Mouse (Mus musculus) liver, embryonic 14.5 days (tissue): ENCODE measurements around the gene Pde8b.

Source experiments
- CTCF ChIP-seq: IDR thresholded peaks from 2 replicates; pipeline ENCODE4 v1.5.1; 2016; ENCODE audit warnings: antibody characterized with exemption, low read depth, control low read depth
- EP300 ChIP-seq: IDR thresholded peaks from 2 replicates; pipeline ENCODE4 v1.6.1; 2016; ENCODE audit warnings: antibody characterized with exemption, low read depth

DNA sequence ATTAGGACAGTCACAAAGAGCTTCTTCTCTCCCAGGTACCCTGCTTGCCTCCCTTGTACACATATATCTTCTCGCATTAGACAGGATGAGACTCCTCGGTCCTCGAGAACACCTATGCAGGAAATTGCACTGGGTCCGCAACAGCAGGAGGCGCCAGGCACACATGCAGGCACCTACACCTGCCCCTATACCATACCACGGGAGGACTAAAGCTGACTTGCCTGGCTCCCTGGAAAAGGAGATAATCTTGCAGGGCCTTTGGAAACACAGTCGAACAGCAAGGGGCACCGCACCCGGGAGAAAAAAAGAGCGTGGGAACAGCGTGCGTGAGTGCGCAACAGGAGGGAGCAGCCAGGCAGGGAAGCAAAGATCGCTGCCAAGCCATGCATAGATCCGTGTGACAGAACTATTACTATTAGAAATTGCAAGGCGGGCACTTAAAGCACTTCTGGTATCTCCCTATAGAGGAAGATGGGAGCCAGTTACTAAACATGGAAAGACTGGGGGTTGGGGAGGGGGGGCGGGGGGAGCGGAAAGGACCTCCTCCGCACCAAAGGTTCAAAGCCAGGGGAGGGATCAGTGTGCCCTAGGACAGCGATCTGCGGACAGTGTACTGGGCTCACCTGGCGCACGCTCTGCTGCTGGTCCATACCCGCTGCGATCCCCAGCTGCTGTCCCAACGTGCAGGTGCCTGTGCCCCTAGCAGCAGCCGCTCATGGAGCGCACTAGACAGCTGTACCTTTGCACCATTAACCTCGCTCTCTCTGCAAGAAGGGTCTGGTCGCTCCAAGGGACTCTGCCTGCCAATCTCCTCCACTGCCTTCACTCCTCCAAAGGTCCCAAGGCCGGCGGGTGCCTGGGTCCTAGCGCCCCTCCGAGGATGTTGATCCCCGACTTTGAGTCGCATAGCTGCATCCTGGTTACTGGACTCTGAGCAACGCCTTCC, at the start of gene Pde8b:
- TF ChIP-seq CTCF (peak; percentile 59), EP300 (no peak)
